Comparison of ENCODE assay signal across 29 mouse cellular contexts in genomic region chr3:16003890-16004633, GRCm38 (mm10). TPM values are rescaled to one million over a fixed set of nuclear protein-coding genes. Genes with fewer than 3 reads are reported as not detected.
"Had no signal": no experiment of that assay in that cellular context is flagged by ENCODE, and none has a peak within 500 bp of the region (broad histone marks: within the 10 kb centered on the region; RNA-seq: fewer than 3 reads in every experiment).

No protein-coding gene starts in this region.

- H3K4me2 ChIP-seq: lung, embryonic 15.5 days; midbrain, embryonic 13.5 days had no signal

- H3K36me3 ChIP-seq: lung, embryonic 15.5 days; midbrain, embryonic 10.5 days; midbrain, embryonic 13.5 days had no signal

- H3K4me3 ChIP-seq: lung, embryonic 15.5 days; megakaryocyte, embryonic 14.5 days; midbrain, embryonic 10.5 days; midbrain, embryonic 13.5 days had no signal

- DNase-seq: kidney, postnatal 10 days; kidney, postnatal 4 days; lung, adult 18-20 months; lung, postnatal 14 days; right cerebral cortex, adult 18-20 months; right cerebral cortex, postnatal 14 days; right cerebral cortex, postnatal 4 days; thymus, postnatal 25 days had no signal

- ATAC-seq: hindbrain, postnatal 0 days; inflammation-experienced regulatory T-cells, adult 6 months; intestine, embryonic 16.5 days; midbrain, embryonic 13.5 days; midbrain, embryonic 16.5 days had no signal

- H3K27ac ChIP-seq: hindbrain, postnatal 0 days; liver, embryonic 14.5 days; lung, embryonic 15.5 days; macrophage; midbrain, embryonic 10.5 days; midbrain, embryonic 13.5 days; stomach, postnatal 0 days had no signal

- H3K9me3 ChIP-seq: lung, embryonic 15.5 days; megakaryocyte, embryonic 14.5 days; midbrain, embryonic 10.5 days; midbrain, embryonic 13.5 days had no signal

- H3K4me1 ChIP-seq: lung, embryonic 15.5 days; megakaryocyte, embryonic 14.5 days; midbrain, embryonic 10.5 days; midbrain, embryonic 13.5 days had no signal

- H3K27me3 ChIP-seq: lung, embryonic 15.5 days; megakaryocyte, embryonic 14.5 days; midbrain, embryonic 13.5 days had no signal

- H3K9ac ChIP-seq: liver, embryonic 14.5 days; lung, embryonic 15.5 days; midbrain, embryonic 13.5 days had no signal

RNA-seq across cellular contexts. Expression of gene Gm5150, which starts 2.2 kb away (rescaled TPM):
- total RNA-seq: hindbrain, postnatal 0 days; layer of hippocampus, adult 18-20 months; layer of hippocampus, postnatal 14 days; left cerebral cortex, adult 8-10 months; left cerebral cortex, postnatal 14 days had no signal
- polyA plus RNA-seq: hindbrain, postnatal 0 days; kidney, embryonic 14.5 days; limb, embryonic 11.5 days; limb, embryonic 14.5 days; midbrain, embryonic 10.5 days; midbrain, embryonic 13.5 days; midbrain, embryonic 16.5 days; neural tube, embryonic 11.5 days; neural tube, embryonic 14.5 days; stomach, embryonic 14.5 days had no signal
